Mouse (Mus musculus): ENCODE measurements at regions not wholly inside any gene's neighbourhood (a gene's known extent, or its start where the extent isn't known, plus 50 kb on each side); places are given as distances from the start of the nearest gene placed in this dataset.
"Not testable (repeated sequence)": the region's sequence is repeated elsewhere in the genome, so short reads cannot be mapped to it uniquely, and the experiment has no call there.

DNA sequence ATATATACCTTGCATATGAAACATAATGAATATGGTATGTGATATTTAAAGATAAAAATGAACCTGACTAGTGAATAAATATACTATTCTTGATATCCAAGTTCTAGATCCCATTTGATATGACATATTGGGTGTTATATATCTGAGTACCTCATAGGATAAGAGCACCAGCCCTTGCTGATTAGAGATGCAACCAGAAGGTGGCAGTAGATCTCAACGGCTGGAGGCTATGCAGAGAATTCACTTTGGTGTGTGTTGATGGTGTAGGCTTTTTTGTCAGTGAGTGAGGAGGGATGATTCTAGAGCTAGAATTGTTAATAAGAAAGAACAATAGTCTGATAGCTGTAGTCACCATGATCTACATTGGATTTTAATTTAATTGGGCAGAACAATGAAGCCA lies 729.2 kb upstream of the Olfr1507 start:
- in situ Hi-C loops (cut with MseI, MboI): not testable (repeated sequence)

GRCm38 (mm10) chr14:53210554-53210953 lies 715.0 kb upstream of the Olfr1507 start:
- in situ Hi-C loops (cut with MseI, MboI): not testable (repeated sequence)

DNA sequence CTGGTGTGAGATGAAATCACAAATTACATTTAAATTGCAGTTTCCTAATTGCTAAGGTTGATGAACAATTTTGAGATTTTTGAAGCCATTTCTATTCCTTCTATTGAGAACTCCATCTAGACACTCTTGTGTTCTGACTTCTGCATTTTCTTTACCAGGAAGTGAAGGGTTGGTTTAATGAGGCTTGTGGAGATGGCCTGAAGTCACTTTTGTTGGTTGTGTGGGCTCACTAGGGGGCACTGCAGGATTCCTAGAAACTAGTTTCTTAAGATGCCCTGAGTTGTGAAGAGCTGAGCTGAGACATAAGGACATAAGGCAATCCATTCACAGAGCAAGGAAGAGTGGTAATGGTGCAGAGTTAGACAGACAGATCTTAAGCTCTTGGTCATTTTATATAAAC lies 713.7 kb upstream of the Olfr1507 start:
- in situ Hi-C loops (cut with MseI, MboI): not testable (repeated sequence)

- in situ Hi-C loops (cut with MseI, MboI): not testable (repeated sequence)
Observed at GRCm38 (mm10) chr14:53190931-53191330, 695.4 kb upstream of the Olfr1507 start.

DNA sequence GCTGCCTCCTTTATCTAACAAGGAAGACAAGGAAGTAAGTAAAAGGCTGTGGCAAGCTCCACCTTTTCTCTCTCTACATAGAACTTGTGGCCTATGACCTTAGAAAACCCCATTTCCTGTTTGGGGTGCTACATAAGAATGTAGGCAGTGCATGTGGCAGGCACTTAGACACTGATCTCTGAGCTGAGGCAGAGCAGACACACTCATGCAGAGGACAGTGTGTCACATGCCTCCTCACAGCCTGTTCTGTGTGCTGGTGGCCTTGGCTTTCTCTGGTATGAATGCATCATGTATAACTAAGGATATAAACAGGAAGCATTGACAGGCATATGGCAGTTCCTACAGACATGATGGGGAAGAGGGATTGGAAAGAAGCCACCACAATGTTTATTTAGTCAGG lies 678.5 kb upstream of the Olfr1507 start:
- in situ Hi-C loops (cut with MseI, MboI): not testable (repeated sequence)

- in situ Hi-C loops (cut with MseI, MboI): not testable (repeated sequence)
Observed at GRCm38 (mm10) chr14:53166327-53166726, 670.8 kb upstream of the Olfr1507 start.

DNA sequence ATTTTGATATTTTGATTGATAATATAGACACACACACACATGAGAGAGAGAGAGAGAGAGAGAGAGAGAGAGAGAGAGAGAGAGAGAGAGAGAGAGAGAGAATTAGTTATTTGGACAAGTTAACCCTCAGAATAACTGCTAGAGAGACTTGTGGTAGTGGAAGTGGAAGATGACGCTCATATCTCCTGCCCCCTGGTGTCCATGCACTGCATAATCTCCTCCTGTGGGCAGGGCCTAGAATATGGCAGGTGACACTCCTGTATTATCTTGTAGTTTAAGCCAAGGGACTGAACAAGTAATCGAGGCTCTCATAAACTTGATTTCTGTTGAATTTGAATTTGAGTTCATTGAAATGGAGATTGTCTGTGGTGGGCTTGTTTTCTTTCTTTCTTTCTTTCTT lies 663.5 kb upstream of the Olfr1507 start:
- in situ Hi-C loops (cut with MseI, MboI): not testable (repeated sequence)

- in situ Hi-C loops (cut with MseI, MboI): loop anchor here in 1 of 2 experiments (25.0 kb wide), 1 partner anchor 378 kb away; no protein-coding TSS in a partner anchor
Observed at GRCm38 (mm10) chr14:53134783-53135182, 639.2 kb upstream of the Olfr1507 start.

DNA sequence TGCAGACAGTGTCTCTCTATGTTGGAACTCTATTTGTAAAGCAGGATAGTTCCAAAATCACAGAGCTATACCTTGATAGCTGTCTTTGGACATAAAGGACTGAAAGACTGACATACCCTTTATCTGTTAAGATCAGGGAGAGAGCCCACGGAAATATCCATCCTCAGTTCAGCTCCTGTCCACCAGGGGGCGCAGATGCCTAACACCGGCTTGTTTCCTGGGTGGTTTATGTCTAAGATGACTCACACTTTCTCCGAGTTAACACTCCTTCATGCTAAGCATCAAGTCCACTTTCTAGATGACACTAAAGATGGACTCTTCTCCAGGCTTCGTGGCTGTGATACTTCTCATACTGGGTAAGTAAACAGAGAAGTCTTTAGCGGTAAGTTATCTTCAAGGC lies 636.8 kb upstream of the Olfr1507 start:
- in situ Hi-C loops (cut with MseI, MboI): loop anchor here in 1 of 2 experiments (25.0 kb wide), 1 partner anchor 380 kb away; no protein-coding TSS in a partner anchor

DNA sequence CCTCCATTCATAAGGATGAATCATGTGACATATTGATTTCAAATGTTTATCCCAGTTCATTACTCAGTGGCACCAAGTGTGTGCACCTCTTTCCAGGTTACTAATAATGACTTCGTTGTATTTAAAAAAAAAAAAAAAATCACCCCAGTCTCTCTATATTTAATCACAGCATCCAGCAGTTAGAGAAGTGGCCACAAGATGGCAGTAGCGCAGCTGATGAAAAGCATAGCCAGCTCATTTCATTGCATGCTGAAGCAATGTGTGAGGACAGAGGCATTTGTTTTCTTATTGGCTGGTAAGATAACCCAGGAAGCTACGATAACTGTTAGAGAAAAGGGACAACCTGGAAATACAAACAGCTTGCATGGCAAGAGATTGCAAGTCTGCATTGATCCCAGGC lies 626.2 kb upstream of the Olfr1507 start:
- in situ Hi-C loops (cut with MseI, MboI): not testable (repeated sequence)

GRCm38 (mm10) chr14:53109732-53110131 lies 614.2 kb upstream of the Olfr1507 start:
- in situ Hi-C loops (cut with MseI, MboI): not testable (repeated sequence)

- in situ Hi-C loops (cut with MseI, MboI): not testable (repeated sequence)
Observed at GRCm38 (mm10) chr14:53101362-53101761, 605.8 kb upstream of the Olfr1507 start.

- in situ Hi-C loops (cut with MseI, MboI): not testable (repeated sequence)
Observed at GRCm38 (mm10) chr14:53090921-53091320, 595.4 kb upstream of the Olfr1507 start.

DNA sequence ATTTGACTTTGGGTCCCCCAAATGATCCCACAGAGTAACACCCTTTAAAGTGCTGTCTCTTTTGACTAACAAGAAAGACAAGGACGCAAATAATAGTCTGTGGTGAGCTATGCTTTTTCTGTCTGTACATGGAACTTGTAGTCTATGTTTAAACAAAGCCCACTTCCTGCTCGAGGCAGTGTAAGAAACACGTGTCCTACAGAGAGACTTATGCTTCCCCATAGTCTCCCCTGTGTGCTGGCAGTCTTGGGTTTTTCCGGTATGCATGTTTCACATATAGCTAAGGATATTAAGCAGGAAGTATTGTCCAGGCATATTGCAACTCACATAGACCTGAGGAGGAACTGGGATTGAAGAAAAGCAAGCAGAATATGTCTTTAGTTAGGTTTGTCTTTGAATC lies 586.3 kb upstream of the Olfr1507 start:
- in situ Hi-C loops (cut with MseI, MboI): not testable (repeated sequence)

GRCm38 (mm10) chr14:53081024-53081711 lies 585.6 kb upstream of the Olfr1507 start:
- in situ Hi-C loops (cut with MseI, MboI): not testable (repeated sequence)

DNA sequence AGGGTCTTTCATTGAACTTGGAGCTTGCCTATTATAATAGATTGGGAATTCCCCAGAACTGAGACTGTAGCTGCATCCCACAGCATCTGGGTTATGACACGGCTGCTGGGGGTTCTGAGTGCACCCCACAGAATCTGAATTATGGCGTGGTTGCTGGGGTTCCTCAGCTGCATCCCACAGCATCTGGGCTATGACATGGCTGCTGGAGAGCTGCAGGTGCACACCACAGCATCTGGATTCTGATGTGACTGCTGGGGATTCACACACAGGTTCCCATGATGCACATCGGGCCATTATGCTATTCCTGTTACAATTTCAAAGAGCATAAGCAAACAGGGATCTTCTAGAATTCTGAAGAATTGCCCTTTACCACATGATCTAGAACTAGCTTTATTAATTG lies 585.0 kb upstream of the Olfr1507 start:
- in situ Hi-C loops (cut with MseI, MboI): not testable (repeated sequence)

DNA sequence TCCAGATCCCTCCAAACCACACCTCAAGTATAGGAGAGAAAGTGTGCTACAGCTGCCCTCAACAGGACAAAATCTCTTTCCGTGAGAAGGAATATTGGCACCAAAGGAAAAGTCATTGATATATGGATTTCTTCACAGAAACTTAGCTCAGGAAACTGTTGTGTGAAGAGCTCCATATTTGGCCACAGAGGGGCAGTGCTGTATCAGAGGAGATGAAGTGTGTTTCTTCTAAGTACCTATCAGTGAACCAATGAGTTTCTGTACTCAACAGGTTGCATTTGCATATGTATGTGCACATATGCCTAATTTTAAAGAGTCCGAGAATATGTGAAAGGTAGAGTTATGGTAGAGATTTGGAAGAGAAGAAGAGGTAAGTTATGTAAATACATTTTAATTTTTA lies 580.4 kb upstream of the Olfr1507 start:
- in situ Hi-C loops (cut with MseI, MboI): not testable (repeated sequence)

- in situ Hi-C loops (cut with MseI, MboI): not testable (repeated sequence)
Observed at GRCm38 (mm10) chr14:53073126-53073525, 577.6 kb upstream of the Olfr1507 start.

DNA sequence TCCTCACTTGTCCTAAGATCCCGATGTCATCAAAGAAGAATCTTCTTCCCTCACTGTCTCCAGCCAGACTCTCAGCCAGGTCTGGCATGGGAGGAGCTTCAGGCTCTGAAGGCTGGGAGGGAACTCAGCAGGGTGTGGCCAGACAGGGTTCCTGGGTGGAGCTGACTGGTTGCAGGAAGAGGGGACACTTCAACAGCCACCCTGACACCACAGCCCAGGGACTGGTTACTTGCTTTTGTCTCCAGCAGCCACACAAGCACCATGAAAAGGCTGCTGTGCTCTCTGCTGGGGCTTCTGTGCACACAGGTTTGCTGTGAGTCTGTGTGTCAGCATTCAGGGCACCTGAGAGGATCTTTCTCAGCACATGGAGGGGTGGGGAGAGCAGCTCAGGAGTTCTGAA lies 577.0 kb upstream of the Olfr1507 start:
- in situ Hi-C loops (cut with MseI, MboI): not testable (repeated sequence)

DNA sequence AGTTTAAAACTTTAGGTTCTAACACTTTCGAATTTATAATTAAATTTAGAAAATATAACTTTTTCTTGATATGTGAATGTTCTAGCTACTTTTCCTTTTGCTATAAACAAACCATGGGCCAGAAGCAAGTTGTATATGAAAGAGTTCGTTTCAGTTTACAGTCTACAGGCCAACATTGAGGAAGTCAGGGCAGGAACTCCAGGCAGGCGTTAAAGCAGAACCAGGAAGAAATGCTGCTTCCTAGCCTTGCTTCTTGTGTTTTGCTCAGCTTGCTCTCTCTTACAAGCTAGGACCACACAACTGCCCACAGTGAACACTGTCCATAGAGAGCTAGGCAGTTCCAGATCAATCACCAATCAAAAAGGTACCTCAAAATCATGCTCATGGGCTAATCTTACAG lies 558.9 kb upstream of the Olfr1507 start:
- in situ Hi-C loops (cut with MseI, MboI): not testable (repeated sequence)

DNA sequence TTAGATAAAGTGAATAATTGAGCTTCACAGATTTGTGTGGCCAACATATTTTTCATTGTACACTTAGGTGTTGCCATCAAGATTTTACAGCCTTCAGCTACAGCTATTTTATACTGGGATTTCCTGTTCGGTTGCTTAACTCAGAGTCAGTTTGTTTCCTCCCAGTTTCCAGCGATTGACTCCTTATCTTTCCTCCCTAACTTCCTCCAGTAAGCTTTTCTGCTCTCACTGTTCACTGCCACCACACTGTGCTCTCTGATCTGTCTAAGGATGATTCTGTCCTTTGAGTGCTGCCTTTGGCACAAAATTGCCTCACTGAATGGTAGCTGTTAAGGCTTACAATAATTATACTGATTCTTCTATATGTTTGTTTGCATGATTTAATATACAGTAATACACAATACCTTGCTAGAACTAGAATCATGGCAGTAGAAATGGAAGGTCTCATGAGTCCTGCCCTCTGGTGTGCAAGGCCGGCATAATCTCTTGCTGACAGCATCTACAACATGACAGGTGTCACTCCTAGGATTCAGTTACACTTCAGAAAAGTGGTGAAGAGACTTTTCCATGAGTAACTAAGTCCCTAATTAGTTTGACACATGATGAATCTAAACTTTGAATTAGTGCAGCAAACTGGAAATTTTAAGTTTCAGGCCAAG lies 558.0 kb upstream of the Olfr1507 start:
- in situ Hi-C loops (cut with MseI, MboI): not testable (repeated sequence)

GRCm38 (mm10) chr14:53047683-53048082 lies 552.1 kb upstream of the Olfr1507 start:
- in situ Hi-C loops (cut with MseI, MboI): loop anchor here (25.0 kb wide), 2 partner anchors 740 to 1065 kb away; no protein-coding TSS in a partner anchor

DNA sequence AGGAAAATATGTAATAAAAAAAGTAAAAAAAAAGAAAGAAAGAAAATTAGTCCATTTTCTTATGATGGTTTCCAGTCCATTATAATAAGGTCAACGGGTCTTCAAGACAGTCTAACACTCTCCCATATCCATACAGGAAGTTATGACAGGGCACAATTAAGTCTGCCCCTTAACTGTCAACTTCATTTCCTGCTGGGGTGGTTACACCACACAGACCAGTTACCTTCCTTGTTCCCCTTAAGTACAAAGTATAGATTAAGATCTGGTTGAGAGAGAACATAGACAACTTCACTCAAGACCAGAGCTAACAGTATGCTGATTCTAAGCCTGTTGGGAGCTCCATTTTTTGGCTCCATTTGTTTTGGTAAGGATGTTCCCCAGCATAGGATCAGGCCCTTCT lies 551.4 kb upstream of the Olfr1507 start:
- in situ Hi-C loops (cut with MseI, MboI): loop anchor here (25.0 kb wide), 2 partner anchors 740 to 1065 kb away; no protein-coding TSS in a partner anchor
